Mouse (Mus musculus) hematopoietic multipotent progenitor cell, adult 10-12 weeks (in vitro differentiated cells): ENCODE data around the gene Polr2l. TPM values are rescaled to one million over a fixed set of nuclear protein-coding genes. Genes with fewer than 3 reads are reported as not detected.

Experiments used
- polyA plus RNA-seq: library from polyadenylated mRNA; stranded (reverse); fragments of >175 nt; gene quantifications from 2 replicates; pipeline ENCODE4 v1.2.3, GENCODE M21; 2012; ENCODE audit warnings: low replicate concordance

Polr2l gene
- polyA plus RNA-seq = 22.1 and 24.5 TPM in 2 replicates

DNA sequence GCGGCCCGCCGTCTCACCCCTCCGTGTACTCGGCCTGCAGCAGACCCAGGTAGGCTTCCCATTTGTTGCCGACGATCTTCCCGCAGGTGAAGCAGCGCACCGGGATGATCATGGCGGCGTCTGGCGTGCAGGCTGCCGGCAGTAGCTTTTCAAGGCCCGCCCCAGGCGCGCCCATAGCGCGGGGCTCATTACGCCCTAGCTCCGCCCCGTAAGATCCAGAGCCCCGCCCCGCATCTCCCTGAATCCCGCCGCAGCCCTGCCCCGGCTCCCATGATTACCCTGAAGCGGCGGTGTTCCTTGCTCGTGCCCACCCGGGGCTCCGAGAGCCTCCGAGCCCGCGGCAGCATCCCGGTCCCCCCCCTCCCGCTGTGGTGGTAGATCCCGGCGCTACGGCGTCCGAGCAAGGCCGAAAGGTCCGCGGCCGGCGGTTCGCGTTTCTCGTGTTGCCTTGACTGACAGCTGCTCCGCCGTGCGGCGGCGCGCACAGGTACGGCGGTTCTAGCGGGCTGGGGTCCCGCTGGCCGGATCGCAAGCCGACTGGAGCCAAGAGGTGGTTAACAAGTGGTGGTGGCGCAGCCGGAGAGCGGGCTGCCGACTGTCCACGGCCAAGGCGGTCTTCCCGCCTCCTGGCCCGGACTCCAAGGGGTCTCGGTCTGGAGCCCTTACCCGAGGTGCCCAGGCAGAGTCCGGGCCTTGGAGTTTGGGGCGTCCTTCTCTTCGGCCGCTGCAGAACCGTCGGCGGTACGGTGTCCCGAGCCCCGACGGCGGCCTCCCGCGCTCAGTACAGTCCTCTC is at the start of gene Polr2l, which contains the start of gene Tspan4:
TSS of gene Polr2l (minus strand) at position 122 of the 794 bp plus-strand sequence.
TSS of gene Tspan4 (plus strand) at position 230 of the 794 bp plus-strand sequence.

DNA sequence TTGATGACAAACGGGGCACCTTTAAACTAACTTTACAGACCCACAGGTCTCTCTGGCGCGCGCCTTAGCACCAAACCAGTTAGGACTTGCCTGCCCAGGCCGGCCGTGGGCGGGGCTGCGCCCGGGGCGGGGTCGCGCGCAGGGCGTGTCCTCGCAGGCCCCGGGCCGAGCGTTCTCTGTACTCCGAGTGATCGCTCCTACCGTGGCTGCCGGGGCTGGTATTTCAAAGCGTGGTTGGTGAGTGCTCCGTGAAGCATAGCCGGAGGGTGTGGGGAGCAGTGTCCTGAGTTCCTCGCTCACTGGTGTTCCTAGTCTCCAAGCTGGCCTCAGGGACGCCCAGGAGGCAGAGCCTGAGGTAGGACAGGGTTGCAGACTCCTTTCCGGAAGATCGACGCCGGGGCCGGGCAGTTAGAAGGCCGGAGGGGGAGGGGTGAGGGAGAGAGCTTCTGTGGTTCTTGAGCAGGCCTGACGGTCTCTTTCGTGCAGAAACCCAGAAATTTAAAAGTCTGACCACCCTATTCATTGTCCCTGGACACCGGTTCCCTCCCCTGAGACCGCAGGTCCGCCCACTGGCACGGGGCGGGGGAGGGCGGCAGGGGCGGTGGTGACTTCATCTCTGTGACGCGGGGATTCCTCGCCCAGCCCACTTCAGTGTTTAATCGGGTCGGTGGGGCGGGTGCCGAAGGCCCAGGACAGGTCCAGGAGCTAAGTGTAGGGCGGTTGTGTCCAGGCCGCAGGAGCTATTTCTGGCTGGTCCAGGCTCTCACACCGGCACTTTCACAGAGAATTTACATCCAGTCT is 7.5 kb downstream of the Polr2l start, which contains the start of gene Cd151:
TSS of gene Cd151 (plus strand) at position 163 of the 801 bp plus-strand sequence.

DNA sequence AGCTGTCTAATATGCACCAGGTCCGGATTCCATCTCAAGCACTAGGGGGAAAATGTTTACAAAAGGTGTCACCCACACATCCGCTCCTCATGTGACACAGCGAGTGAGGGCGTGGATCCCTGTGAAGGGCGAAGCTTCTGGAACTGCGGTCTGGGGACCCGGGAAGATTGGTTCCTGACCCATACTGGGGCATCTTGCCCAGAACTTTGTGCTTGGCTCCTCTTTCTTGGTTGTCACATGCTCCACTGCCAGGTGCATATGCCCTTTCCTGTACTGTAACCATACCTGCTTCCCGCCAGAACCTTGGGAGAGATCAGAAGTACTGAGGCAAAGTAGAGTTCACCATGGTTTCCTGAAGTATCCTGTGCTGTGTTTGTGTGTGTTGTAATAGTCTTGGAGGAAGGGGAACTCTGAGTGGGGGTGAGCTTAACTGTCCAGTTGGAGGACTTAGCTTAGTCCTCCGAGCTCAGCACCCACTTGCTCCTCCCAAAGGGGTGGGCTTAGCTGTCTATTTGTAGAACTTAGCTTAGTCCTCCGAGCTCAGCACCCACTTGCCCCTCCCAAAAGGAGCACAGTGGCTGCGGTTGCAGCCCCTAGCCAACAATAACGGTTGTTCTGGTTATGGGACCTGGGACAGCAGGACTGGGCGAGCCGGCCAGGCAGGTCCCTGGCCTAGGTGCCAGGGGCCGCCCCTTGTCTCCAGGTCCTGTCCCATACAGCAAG is 14.4 kb downstream of the Polr2l start, which contains the start of gene Cracr2b:
TSS of gene Cracr2b (plus strand) at position 704 of the 723 bp plus-strand sequence.

DNA sequence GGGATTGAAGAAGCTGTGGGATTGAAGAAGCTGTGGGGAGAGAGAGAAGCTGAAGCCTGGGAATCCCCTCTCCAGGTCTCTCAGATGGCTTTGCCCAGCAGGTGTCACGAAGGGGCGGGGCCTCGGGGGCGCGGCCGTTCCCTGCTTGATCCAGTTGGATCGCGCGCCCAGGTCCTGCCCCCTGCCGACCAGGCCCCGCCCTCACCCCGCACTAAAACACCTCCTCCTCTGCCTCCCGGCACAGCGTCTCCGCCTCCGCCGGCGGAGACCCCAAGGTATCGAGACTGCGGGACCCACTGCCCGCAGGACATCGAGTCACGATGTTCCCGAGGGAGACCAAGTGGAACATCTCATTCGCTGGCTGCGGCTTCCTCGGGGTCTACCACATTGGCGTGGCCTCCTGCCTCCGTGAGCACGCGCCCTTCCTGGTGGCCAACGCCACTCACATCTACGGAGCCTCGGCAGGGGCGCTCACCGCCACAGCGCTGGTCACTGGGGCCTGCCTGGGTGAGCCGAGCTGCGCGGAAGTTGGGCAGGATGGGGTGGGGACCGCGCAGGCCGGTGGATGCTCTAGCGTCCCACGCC is 19.9 kb downstream of the Polr2l start, which contains the start of gene Pnpla2:
TSS of gene Pnpla2 (plus strand) at position 232 of the 585 bp plus-strand sequence.

DNA sequence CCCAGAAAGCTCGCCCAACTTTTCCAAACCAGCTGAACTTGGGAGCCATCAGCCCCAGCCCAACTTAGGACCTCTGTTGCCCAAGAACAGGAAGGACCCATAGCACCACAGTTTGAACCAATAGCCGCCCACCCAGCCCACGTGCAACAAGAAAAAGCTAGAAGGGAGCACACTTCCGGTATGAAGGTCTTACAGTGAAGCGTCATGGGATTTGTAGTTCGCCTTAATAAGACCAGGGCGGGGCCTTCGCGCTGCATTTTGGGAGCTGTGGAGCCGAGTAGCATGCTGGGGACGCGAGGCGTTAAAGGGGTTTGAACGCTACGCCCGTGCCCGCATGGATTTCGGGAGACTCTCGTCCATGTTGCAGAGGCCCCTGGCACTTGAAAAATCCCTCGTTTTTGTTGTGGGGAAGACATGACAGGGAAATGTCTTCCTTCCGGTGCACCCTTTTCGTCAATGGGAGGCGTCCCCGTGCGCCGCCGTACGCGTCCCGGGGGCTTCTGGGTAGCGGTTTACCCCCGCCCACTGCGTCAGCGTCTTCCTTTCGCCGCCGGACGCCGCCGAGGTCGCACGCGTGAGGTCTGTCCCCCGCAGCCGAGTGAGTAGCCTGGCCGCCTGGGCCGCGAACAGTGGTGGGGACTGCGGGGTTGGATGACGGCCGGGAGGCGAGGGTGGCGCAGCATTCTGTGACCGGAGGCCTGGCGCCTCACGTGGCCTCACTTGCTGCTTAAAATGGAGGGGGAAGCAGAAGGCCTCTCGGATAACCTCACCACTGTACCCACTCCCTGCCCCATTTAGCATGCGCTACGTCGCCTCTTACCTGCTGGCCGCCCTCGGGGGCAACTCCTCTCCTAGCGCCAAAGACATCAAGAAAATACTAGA is 27.6 kb downstream of the Polr2l start, which contains the start of gene Rplp2:
TSS of gene Rplp2 (plus strand) at position 261 of the 882 bp plus-strand sequence.

DNA sequence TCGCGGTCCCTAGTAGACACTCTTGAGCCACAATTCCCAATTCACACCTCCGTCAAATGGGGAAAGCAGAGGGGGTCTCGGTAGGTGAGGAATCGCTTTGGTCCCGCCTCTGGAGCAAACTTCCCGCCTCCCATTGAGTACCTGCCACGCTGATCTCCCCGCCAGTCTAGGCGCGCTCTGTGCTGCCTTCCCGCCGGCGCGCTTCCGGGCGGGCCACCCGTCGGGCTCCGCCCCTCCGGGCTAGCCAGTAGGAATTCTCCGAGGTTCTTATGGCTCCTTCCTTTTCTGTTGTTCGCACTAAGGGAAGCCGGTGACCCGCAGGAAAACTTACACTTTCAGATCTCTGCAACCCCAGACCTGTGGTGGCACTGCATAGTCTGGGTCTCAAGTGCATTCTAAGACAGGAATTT is 31.1 kb downstream of the Polr2l start, which contains the start of gene Pidd1:
TSS of gene Pidd1 (minus strand) at position 198 of the 410 bp plus-strand sequence.

DNA sequence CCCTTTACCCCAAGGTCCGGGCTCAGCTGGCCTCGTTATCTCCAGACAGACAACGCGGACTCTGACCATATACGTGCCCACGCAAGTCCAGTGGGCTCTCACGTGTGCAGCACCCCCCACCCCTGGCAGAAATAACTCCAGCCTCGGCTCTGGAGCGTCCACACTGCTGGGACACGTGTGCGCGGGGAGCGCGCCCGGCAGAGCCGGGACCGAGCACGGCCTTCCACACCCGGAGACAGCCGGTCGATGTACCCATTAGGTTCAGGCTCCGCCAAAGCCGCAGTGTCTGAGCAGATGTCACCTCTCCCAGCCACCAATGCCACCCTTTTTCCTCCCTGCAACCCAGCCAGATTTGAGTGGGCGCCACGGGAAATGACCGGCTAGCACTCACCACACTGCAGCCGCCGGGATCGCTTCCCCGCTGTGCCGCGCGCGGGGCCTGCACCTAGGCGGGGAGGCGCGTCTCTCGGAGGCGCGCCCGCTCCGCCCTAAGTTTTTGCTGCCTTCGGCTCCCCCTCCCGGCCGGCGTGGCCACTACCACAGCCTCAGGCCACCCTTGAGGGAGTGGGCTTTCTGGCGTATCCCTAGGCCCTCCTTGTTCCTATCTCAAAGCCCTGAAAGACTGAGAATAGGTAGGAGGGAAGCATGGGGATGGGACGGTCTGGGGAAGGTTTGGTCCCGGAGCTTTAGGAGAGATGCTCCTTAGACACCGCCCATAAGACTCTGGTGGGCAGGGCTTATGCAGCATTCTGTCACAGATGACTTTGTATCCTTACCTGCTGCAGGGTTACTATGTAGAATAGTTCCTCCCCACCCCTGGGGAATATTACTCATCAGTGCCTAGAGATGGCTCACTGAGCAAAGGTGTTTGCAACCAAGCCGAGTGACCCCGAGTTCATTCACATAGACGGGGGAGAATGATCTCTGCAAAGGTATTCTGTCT is 37.5 kb downstream of the Polr2l start, which contains the start of gene Slc25a22:
TSS of gene Slc25a22 (minus strand) at position 715 of the 943 bp plus-strand sequence.

DNA sequence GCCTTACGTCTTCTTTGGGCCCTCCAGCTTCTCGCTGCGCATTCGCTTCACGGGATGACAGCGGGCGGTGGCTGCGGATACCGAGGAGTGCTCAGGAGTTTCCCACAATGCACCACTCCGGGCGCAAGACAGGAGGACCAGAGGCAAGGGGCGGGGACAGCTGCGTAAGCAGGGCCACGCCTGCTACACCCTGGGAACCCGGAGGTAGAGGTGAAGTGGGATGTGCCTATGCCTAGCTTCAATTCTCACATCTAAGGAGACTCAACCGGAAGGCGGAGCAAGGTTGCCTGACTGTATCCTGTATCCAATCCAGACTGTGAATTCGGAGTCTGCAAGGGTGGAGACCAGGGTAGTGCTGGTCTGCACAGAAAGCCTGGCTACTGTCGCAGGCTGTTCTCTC is 45.6 kb downstream of the Polr2l start, which contains the start of gene Cend1:
TSS of gene Cend1 (minus strand) at position 182 of the 400 bp plus-strand sequence.

Other genes starting within 250 kb of the Polr2l start
- 119 and 133 TPM in 2 replicates for gene Phrf1, start 246.3 kb downstream of the Polr2l start, polyA plus RNA-seq
- gene Irf7, start 208.7 kb downstream of the Polr2l start, polyA plus RNA-seq = 136 and 455 TPM in 2 replicates
- 0.06 and 0.34 TPM in 2 replicates for gene Cdhr5, start 198.3 kb downstream of the Polr2l start, polyA plus RNA-seq
- gene Sct, start 196.0 kb downstream of the Polr2l start, polyA plus RNA-seq = 0.21 TPM in 1 of 2 replicates, not detected in the other
- 0.11 TPM in 1 of 2 replicates, not detected in the other for gene Drd4, start 183.1 kb downstream of the Polr2l start, polyA plus RNA-seq
- 16.9 and 54.5 TPM in 2 replicates for gene Deaf1, start 147.4 kb downstream of the Polr2l start, polyA plus RNA-seq
- 23.7 and 40.6 TPM in 2 replicates for gene Tmem80, start 147.4 kb downstream of the Polr2l start, polyA plus RNA-seq
- gene Eps8l2, start 136.3 kb downstream of the Polr2l start, polyA plus RNA-seq = 0.34 and 0.65 TPM in 2 replicates
- gene Taldo1, start 82.9 kb downstream of the Polr2l start, polyA plus RNA-seq = 33.5 and 307 TPM in 2 replicates
- gene Gatd1, start 61.0 kb downstream of the Polr2l start, polyA plus RNA-seq = 9.9 and 18.8 TPM in 2 replicates
- 0.10 TPM in 1 of 2 replicates, not detected in the other for gene Cend1, start 45.6 kb downstream of the Polr2l start, polyA plus RNA-seq
- 66.0 and 111 TPM in 2 replicates for gene Slc25a22, start 37.2 kb downstream of the Polr2l start, polyA plus RNA-seq
- gene Pidd1, start 31.1 kb downstream of the Polr2l start, polyA plus RNA-seq = 11.3 and 32.9 TPM in 2 replicates
- gene Rplp2, start 27.8 kb downstream of the Polr2l start, polyA plus RNA-seq = 3,922 and 5,182 TPM in 2 replicates
- gene Pnpla2, start 19.9 kb downstream of the Polr2l start, polyA plus RNA-seq = 122 and 166 TPM in 2 replicates
- gene Cracr2b, start 14.0 kb downstream of the Polr2l start, polyA plus RNA-seq = 4.4 and 5.5 TPM in 2 replicates
- gene Cd151, start 7.7 kb downstream of the Polr2l start, polyA plus RNA-seq = 7.4 and 23.0 TPM in 2 replicates
- 5.9 and 14.9 TPM in 2 replicates for gene Tspan4, start 108 bp upstream of the Polr2l start, polyA plus RNA-seq
- 11.4 and 11.9 TPM in 2 replicates for gene Chid1, start 64.7 kb upstream of the Polr2l start, polyA plus RNA-seq
- gene Ap2a2, start 87.0 kb upstream of the Polr2l start, polyA plus RNA-seq = 28.5 and 29.5 TPM in 2 replicates
- gene Muc6, start 180.2 kb upstream of the Polr2l start, polyA plus RNA-seq = 0.01 TPM in 2 replicates
- 0.03 and 0.10 TPM in 2 replicates for gene Muc2, start 215.2 kb upstream of the Polr2l start, polyA plus RNA-seq